Mouse (Mus musculus) heart, embryonic 14.5 days (tissue): ENCODE measurements around the gene Gpa33. TPM values are rescaled to one million over a fixed set of nuclear protein-coding genes. Genes with fewer than 3 reads are reported as not detected.

Source experiments
- ATAC-seq: fragments of 200-750 bp; cut with Nextera tagmentation; 2 replicates; pipeline ENCODE4 v1.8.0; 2017; ENCODE audit warnings: low read depth, moderate TSS enrichment; ENCODE audit not compliant: insufficient number of reproducible peaks, insufficient read depth, low FRiP score
- H3K27ac ChIP-seq, 2 experiments: fragments of 200-500 bp in 1 of 2; fragments of 300-500 bp in 1 of 2; sonication (generic) in 1 of 2; replicated peaks in 1 of 2; 2 replicates each; pipeline ENCODE4 v1.5.1; 2012 to 2014; ENCODE audit warnings: low read depth in 2 of 2, low read length in 2 of 2, control low read depth in 1 of 2, mild to moderate bottlenecking in 1 of 2, mixed read lengths in 1 of 2; ENCODE audit not compliant: control insufficient read depth in 1 of 2, insufficient read depth in 1 of 2
- H3K27me3 ChIP-seq: fragments of 300-500 bp; sonication (generic); 2 replicates; pipeline ENCODE4 v1.6.1; 2014; ENCODE audit warnings: mild to moderate bottlenecking, low read length, control low read depth; ENCODE audit not compliant: control insufficient read depth, insufficient read depth
- H3K36me3 ChIP-seq: fragments of 300-500 bp; sonication (generic); 2 replicates; pipeline ENCODE4 v1.6.1; 2014; ENCODE audit warnings: mild to moderate bottlenecking, control low read depth, low read length, mixed read lengths; ENCODE audit not compliant: control insufficient read depth, insufficient read depth
- H3K4me1 ChIP-seq, 2 experiments: fragments of 200-500 bp in 1 of 2; fragments of 300-500 bp in 1 of 2; sonication (generic) in 1 of 2; 2 replicates each; pipeline ENCODE4 v1.6.1; 2012 to 2014; ENCODE audit warnings: low read length in 2 of 2, control low read depth in 1 of 2, mixed read lengths in 1 of 2; ENCODE audit not compliant: control insufficient read depth in 2 of 2, insufficient read depth in 2 of 2
- H3K4me2 ChIP-seq: fragments of 300-500 bp; sonication (generic); 2 replicates; pipeline ENCODE4 v1.6.1; 2014; ENCODE audit warnings: mild to moderate bottlenecking, low read length
- H3K4me3 ChIP-seq, 2 experiments: fragments of 200-500 bp in 1 of 2; fragments of 300-500 bp in 1 of 2; sonication (generic) in 1 of 2; 2 replicates each; pipeline ENCODE4 v1.5.1; 2012 to 2014; ENCODE audit warnings: low read length in 2 of 2, mild to moderate bottlenecking in 2 of 2, control low read depth in 1 of 2, low read depth in 1 of 2, moderate library complexity in 1 of 2; ENCODE audit not compliant: control insufficient read depth in 1 of 2, insufficient read depth in 1 of 2
- H3K9ac ChIP-seq: fragments of 300-500 bp; sonication (generic); 2 replicates; pipeline ENCODE4 v1.6.1; 2014; ENCODE audit warnings: mild to moderate bottlenecking, low read length
- H3K9me3 ChIP-seq: fragments of 300-500 bp; sonication (generic); 2 replicates; pipeline ENCODE4 v1.6.1; 2016; ENCODE audit warnings: low read length, control low read depth; ENCODE audit not compliant: control insufficient read depth
- WGBS: fragments of 180-500 bp; shearing (Covaris S2); extraction: QIAGEN DNeasy Blood & Tissue Kit; methylation state at CpG from one replicate; pipeline ENCODE4 v1.1.7; 2014; 5-methylcytosine and 5-hydroxymethylcytosine counted together
- polyA plus RNA-seq: library from polyadenylated mRNA; unstranded; fragments of >200 nt; fragmentation: Nextera tagmentation; extraction: Ambion mirVana; gene quantifications from 2 replicates; pipeline ENCODE4 v1.2.1, GENCODE M21; 2014

The Gpa33 gene
- polyA plus RNA-seq, 1 experiment from 2014 or later: 0.18 TPM

DNA sequence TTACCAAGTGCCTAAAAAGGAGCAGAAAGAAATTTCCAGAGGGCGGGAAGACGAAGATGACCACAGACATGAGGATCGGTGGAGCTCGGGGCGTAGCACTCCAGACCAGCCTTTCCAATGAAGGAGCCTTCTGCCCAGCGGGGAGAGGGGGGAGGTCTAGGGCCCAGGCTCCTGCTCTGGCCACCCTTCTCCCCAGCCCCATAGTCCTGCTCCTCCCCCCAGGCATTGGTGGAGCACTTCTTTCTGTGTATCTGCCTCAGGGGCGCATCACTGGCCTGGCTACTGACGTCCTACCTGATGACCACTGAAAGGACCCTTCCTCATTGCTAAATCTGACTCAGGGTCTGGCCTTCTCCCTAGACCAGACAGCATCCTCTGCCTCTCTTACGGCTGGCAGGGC, 35.1 kb downstream of the Gpa33 start:
- no peaks in the 10 kb centered on the region for H3K9me3 ChIP-seq
- no peak overlapping the region for H3K4me3 ChIP-seq
- no peaks in the 10 kb centered on the region for H3K4me1 ChIP-seq
- 92% methylated on average over 9 of the region's 9 CpGs for WGBS
- no peak for ATAC-seq
- H3K36me3 ChIP-seq: no peaks in the 10 kb centered on the region
- no peak overlapping the region for H3K9ac ChIP-seq
- H3K27me3 ChIP-seq: 0 out of 2 replicates have a peak, but pooled peaks cover 3% of the 10 kb centered on the region
- H3K4me2 ChIP-seq: no peak overlapping the region
- no peak overlapping the region for H3K27ac ChIP-seq

DNA sequence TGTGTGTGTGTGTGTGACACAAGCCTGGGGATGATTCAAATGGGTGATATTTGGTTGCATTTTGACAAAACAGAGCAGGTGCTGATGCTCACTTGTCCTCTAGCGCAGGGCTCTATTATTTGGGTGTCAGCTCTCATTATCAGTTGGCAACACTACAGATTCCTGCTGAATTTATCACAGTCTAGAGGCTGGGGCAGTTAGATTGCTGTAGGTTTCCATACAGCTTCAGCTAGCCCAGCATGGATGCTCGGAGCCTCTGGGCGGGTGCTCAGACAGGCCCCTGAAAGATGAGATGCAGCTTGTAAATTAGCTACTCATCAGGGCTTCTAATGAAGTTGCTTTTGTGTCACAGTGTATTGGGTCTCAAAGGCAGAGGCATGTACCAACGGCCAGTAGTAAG, 37.4 kb downstream of the Gpa33 start:
- no peaks in the 10 kb centered on the region for H3K36me3 ChIP-seq
- H3K4me2 ChIP-seq: no peak overlapping the region
- H3K4me1 ChIP-seq: no peaks in the 10 kb centered on the region
- 75% methylated on average over 4 of the region's 4 CpGs for WGBS
- H3K27ac ChIP-seq: no peak overlapping the region
- H3K27me3 ChIP-seq: no peaks in the 10 kb centered on the region
- H3K4me3 ChIP-seq: no peak overlapping the region
- H3K9ac ChIP-seq: no peak overlapping the region
- ATAC-seq: no peak
- no peaks in the 10 kb centered on the region for H3K9me3 ChIP-seq

DNA sequence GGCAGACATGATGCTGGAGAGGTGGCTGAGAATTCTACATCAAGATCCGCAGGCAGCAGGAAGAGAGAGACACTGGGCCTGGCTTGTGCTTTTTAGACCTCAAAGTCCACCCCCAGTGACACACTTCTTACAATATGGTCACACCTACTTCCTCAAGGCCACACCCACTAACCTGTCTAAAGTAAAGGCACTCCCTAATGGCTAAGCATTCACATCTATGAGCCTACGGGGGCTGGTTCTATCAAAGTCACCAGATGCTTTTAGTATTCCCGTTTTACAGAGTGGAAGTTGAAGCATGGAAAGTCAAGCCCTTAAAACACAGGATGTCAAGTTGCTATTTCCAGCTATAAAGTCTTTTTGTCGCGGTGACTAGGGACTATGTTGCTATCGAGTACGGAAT, 38.0 kb downstream of the Gpa33 start:
- Histone ChIP-seq H3K4me3 (no peak overlapping the region), H3K9me3 (no peaks in the 10 kb centered on the region), H3K27me3 (no peaks in the 10 kb centered on the region), H3K4me2 (no peak overlapping the region), H3K36me3 (no peaks in the 10 kb centered on the region), H3K27ac (no peak overlapping the region), H3K9ac (no peak overlapping the region), H3K4me1 (no peaks in the 10 kb centered on the region)
- ATAC-seq: no peak
- WGBS: 92% methylated on average over 7 of the region's 7 CpGs

DNA sequence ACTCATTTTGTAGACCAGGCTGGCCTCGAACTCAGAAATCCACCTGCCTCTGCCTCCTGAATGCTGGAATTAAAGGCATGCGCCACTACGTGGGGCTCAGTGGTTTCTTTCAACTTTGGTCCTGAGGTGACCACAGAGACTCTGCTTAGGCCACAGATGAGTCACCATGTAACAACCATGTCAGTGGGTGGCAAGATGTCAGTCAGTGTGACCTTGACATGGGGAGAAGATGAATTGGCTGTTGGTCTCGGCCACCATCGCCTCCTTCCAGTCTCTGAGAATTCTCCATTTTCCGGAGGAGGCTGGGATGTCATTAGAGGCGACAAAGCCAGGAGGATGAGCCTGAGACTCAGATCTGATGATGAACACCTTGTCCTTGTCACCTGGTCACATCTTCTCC, 39.7 kb downstream of the Gpa33 start:
- Histone ChIP-seq H3K27ac (no peak overlapping the region), H3K4me1 (no peaks in the 10 kb centered on the region), H3K27me3 (no peaks in the 10 kb centered on the region), H3K9ac (no peak overlapping the region), H3K4me2 (no peak overlapping the region), H3K4me3 (no peak overlapping the region), H3K9me3 (no peaks in the 10 kb centered on the region), H3K36me3 (no peaks in the 10 kb centered on the region)
- no peak for ATAC-seq
- 83% methylated on average over 7 of the region's 7 CpGs for WGBS

DNA sequence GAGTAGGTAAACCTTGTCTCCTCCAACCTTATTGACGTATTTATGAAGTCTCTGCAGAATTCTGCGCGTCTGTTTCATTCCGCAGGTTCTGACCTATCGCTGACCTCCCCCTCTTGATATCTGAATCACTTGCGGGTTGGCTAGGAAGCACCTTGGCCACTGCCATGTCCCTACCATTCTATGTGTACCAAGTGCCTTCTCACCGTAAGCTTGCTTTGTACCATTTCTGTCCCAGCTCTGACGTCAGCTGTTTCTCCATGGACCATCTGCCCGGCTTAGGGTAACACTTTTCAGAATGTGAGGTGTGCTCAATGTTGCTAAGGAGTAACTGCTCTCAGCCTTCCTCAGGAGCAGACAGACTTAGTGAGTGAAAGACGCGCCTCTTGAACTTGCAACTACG, 40.8 kb downstream of the Gpa33 start:
- no peak for ATAC-seq
- H3K4me1 ChIP-seq: no peaks in the 10 kb centered on the region
- WGBS: 87% methylated on average over 12 of the region's 12 CpGs

DNA sequence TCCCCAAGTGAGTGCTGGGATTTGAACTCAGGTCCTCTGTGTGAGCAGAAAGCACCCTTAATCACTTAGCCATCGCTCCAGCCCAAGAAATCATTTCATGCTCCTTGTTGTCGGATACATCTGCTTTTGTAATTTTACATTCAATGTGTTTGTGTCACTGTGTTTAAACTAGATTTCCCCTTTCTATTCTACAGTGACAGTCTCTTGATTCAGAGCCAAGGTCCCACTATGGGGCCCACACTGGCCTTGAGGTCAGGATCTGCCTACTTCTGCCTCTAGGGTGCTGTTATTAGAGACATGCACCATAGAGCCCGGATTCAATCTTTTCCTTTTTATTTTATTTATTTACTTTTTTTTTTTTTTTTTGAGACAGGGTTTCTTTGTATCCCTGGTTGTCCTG, 43.0 kb downstream of the Gpa33 start:
- H3K4me2 ChIP-seq: no peak overlapping the region
- H3K36me3 ChIP-seq: no peaks in the 10 kb centered on the region
- no peaks in the 10 kb centered on the region for H3K9me3 ChIP-seq
- no peak overlapping the region for H3K9ac ChIP-seq
- H3K27me3 ChIP-seq: no peaks in the 10 kb centered on the region
- no peaks in the 10 kb centered on the region for H3K4me1 ChIP-seq
- H3K27ac ChIP-seq: no peak overlapping the region
- ATAC-seq: no peak
- WGBS: 82% methylated on average over 3 of the region's 3 CpGs
- no peak overlapping the region for H3K4me3 ChIP-seq

More for the DNA sequence above, 40.8 kb downstream of the Gpa33 start:
- Histone ChIP-seq H3K9ac (no peak overlapping the region), H3K4me2 (no peak overlapping the region), H3K9me3 (no peaks in the 10 kb centered on the region), H3K27me3 (no peaks in the 10 kb centered on the region), H3K4me3 (no peak overlapping the region), H3K27ac (no peak overlapping the region), H3K36me3 (no peaks in the 10 kb centered on the region)

DNA sequence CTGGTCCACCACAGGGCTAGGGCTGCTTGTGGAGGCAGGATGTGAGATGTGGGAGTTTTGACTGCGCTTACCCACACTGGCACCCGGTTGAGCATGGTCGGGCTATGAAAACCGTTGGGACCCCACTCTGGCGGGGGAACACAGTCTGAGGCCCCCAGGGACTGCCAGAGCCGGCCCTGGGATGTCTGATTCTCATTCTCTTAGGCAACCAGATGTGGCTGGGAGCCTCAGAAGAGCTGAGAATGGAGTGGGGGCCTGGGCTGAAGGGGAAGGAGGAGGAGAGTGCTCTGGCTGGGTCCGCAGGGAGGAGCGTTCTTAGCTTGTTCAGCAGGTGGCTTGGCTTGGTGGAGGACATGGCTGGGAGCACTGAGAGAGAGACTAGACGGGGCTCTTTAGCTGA, 43.6 kb downstream of the Gpa33 start:
- Histone ChIP-seq H3K4me1 (no peaks in the 10 kb centered on the region), H3K4me2 (no peak overlapping the region), H3K27me3 (no peaks in the 10 kb centered on the region), H3K9ac (no peak overlapping the region), H3K4me3 (no peak overlapping the region), H3K9me3 (no peaks in the 10 kb centered on the region), H3K27ac (no peak overlapping the region), H3K36me3 (no peaks in the 10 kb centered on the region)
- no peak for ATAC-seq
- 71% methylated on average over 9 of the region's 9 CpGs for WGBS

DNA sequence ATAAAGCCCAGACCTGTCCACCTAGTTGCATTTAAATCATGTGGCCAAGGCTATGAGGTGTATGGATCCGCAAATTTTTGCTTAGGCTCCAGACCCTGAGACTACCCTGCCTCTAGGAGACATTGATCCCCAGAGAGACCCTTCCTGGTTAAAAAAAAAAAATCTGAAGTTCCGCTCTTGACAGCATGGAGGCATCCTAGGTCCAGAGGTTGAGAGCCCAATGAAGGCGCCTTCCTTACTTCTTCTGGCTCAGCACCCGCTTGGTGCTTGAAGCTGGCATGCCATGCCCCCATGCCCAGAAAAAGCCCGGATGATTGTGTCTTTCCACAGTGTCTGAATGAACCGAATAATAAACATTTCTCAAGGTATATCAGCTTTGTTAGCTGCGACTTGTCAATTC, 51.5 kb downstream of the Gpa33 start:
- Histone ChIP-seq H3K36me3 (no peaks in the 10 kb centered on the region), H3K27ac (no peak overlapping the region), H3K9ac (no peak overlapping the region), H3K9me3 (no peaks in the 10 kb centered on the region), H3K4me2 (no peak overlapping the region), H3K4me3 (no peak overlapping the region), H3K4me1 (peaks cover 4 to 8% of the 10 kb centered on the region in 2 experiments; a peak in 3 of 4 replicates), H3K27me3 (no peaks in the 10 kb centered on the region)
- no peak for ATAC-seq
- WGBS: 81% methylated on average over 7 of the region's 7 CpGs
